Mouse (Mus musculus) MEL (cell line): ENCODE results near the gene Dtnb. TPM values are rescaled to one million over a fixed set of nuclear protein-coding genes. Genes with fewer than 3 reads are reported as not detected.

ENCODE experiments used
- DNase-seq: peaks from one replicate; pipeline ENCODE4 v3.0.0; 2011; ENCODE audit warnings: low read depth, low spot score
- H3K27ac ChIP-seq: 2 replicates; pipeline ENCODE4 v1.5.1; 2012; ENCODE audit warnings: low read depth, mild to moderate bottlenecking, control low read depth, low read length, moderate library complexity; ENCODE audit not compliant: control insufficient read depth
- H3K27me3 ChIP-seq, 2 experiments: fragments of 150-350 bp in 1 of 2; sonication (generic) in 1 of 2; 2 replicates each; pipeline ENCODE4 v1.6.1; 2012; ENCODE audit warnings: low read length in 2 of 2, mild to moderate bottlenecking in 2 of 2, improper control_type of control experiment in 1 of 2, moderate library complexity in 1 of 2; ENCODE audit not compliant: insufficient read depth in 2 of 2, control insufficient read depth in 1 of 2
- H3K36me3 ChIP-seq, 2 experiments: 2 replicates each; pipeline ENCODE4 v1.6.1; 2012 to 2014; ENCODE audit warnings: low read length in 2 of 2, improper control_type of control experiment in 1 of 2, inconsistent platforms in 1 of 2, mild to moderate bottlenecking in 1 of 2; ENCODE audit not compliant: insufficient read depth in 2 of 2, control insufficient read depth in 1 of 2
- H3K4me1 ChIP-seq, 2 experiments: fragments of 150-350 bp in 1 of 2; sonication (generic) in 1 of 2; 2 replicates each; pipeline ENCODE4 v1.6.1; 2012; ENCODE audit warnings: low read length in 2 of 2, improper control_type of control experiment in 1 of 2, mild to moderate bottlenecking in 1 of 2; ENCODE audit not compliant: insufficient read depth in 2 of 2, control insufficient read depth in 1 of 2
- H3K4me3 ChIP-seq, 2 experiments: fragments of 150-350 bp in 1 of 2; sonication (generic) in 1 of 2; 2 replicates each; pipeline ENCODE4 v1.5.1; 2012; ENCODE audit warnings: low read depth in 2 of 2, low read length in 2 of 2, mild to moderate bottlenecking in 2 of 2, moderate library complexity in 2 of 2, control low read depth in 1 of 2, improper control_type of control experiment in 1 of 2; ENCODE audit not compliant: control insufficient read depth in 1 of 2, insufficient read depth in 1 of 2
- H3K79me2 ChIP-seq: 2 replicates; pipeline ENCODE4 v1.6.1; 2012; ENCODE audit warnings: mild to moderate bottlenecking, low read length, moderate library complexity; ENCODE audit not compliant: control insufficient read depth, poor library complexity, insufficient read depth
- H3K9ac ChIP-seq: 2 replicates; pipeline ENCODE4 v1.6.1; 2012; ENCODE audit warnings: low read depth, mild to moderate bottlenecking, control low read depth, low read length, moderate library complexity; ENCODE audit not compliant: control insufficient read depth, poor library complexity, severe bottlenecking
- H3K9me3 ChIP-seq: fragments of 150-350 bp; sonication (generic); replicated peaks from 2 replicates; pipeline ENCODE4 v1.6.1; 2012; ENCODE audit warnings: mild to moderate bottlenecking, low read length, improper control_type of control experiment, moderate library complexity; ENCODE audit not compliant: insufficient read depth
- BHLHE40 ChIP-seq: IDR thresholded peaks from 2 replicates; pipeline ENCODE4 v1.6.1; 2012; ENCODE audit warnings: low read depth, mild to moderate bottlenecking, inconsistent platforms, low read length, improper control_type of control experiment, borderline replicate concordance
- CHD1 ChIP-seq: IDR thresholded peaks from 2 replicates; pipeline ENCODE4 v1.6.1; 2012; ENCODE audit warnings: low read depth, mild to moderate bottlenecking, inconsistent platforms, low read length, improper control_type of control experiment
- CHD2 ChIP-seq: IDR thresholded peaks from 2 replicates; pipeline ENCODE4 v1.6.1; 2011; ENCODE audit warnings: low read length, improper control_type of control experiment
- CTCF ChIP-seq, 3 experiments: IDR thresholded peaks in 2 of 3; conservative IDR thresholded peaks in 1 of 3; 2 replicates each; pipeline ENCODE4 v1.5.1; 2011 to 2012; ENCODE audit warnings: low read length in 3 of 3, low read depth in 2 of 3, mild to moderate bottlenecking in 2 of 3, improper control_type of control experiment in 1 of 3, inconsistent platforms in 1 of 3, mixed read lengths in 1 of 3, moderate library complexity in 1 of 3; ENCODE audit not compliant: control insufficient read depth in 1 of 3, insufficient read depth in 1 of 3, poor library complexity in 1 of 3, severe bottlenecking in 1 of 3
- ELF1 ChIP-seq: IDR thresholded peaks from 2 replicates; pipeline ENCODE4 v1.6.1; 2014; ENCODE audit warnings: low read depth, mild to moderate bottlenecking, inconsistent platforms, low read length, improper control_type of control experiment, moderate library complexity
- EP300 ChIP-seq, 2 experiments: IDR thresholded peaks; 2 replicates each; pipeline ENCODE4 v1.6.1; 2011; ENCODE audit warnings: improper control_type of control experiment in 2 of 2, low read length in 2 of 2, low read depth in 1 of 2, mild to moderate bottlenecking in 1 of 2
- GATA1 ChIP-seq: IDR thresholded peaks from 2 replicates; pipeline ENCODE4 v1.6.1; 2011; ENCODE audit warnings: low read depth, low read length, improper control_type of control experiment
- JUND ChIP-seq: IDR thresholded peaks from 2 replicates; pipeline ENCODE4 v1.6.1; 2011; ENCODE audit warnings: low read depth, mild to moderate bottlenecking, improper control_type of control experiment, low read length
- MAZ ChIP-seq: IDR thresholded peaks from 2 replicates; pipeline ENCODE4 v1.6.1; 2012; ENCODE audit warnings: low read depth, mild to moderate bottlenecking, inconsistent platforms, low read length, improper control_type of control experiment
- MEF2A ChIP-seq: IDR thresholded peaks from 2 replicates; pipeline ENCODE4 v1.6.1; 2014; ENCODE audit warnings: low read depth, mild to moderate bottlenecking, inconsistent platforms, low read length, improper control_type of control experiment; ENCODE audit not compliant: poor library complexity, insufficient replicate concordance, severe bottlenecking; ENCODE audit errors: extremely low read depth
- MXI1 ChIP-seq: IDR thresholded peaks from 2 replicates; pipeline ENCODE4 v1.6.1; 2011; ENCODE audit warnings: mild to moderate bottlenecking, low read depth, low read length, improper control_type of control experiment
- MYB ChIP-seq: IDR thresholded peaks from 2 replicates; pipeline ENCODE4 v1.6.1; 2011; ENCODE audit warnings: mild to moderate bottlenecking, low read depth, low read length, improper control_type of control experiment
- NRF1 ChIP-seq: IDR thresholded peaks from 2 replicates; pipeline ENCODE4 v1.6.1; 2014; ENCODE audit warnings: low read depth, mild to moderate bottlenecking, inconsistent platforms, low read length, improper control_type of control experiment, moderate library complexity; ENCODE audit not compliant: poor library complexity, insufficient read depth, severe bottlenecking
- POLR2AphosphoS2 ChIP-seq: IDR thresholded peaks from 2 replicates; pipeline ENCODE4 v1.6.1; 2011; ENCODE audit warnings: low read length, improper control_type of control experiment
- RAD21 ChIP-seq: IDR thresholded peaks from 2 replicates; pipeline ENCODE4 v1.6.1; 2011; ENCODE audit warnings: mild to moderate bottlenecking, low read depth, low read length, improper control_type of control experiment
- RCOR1 ChIP-seq: IDR thresholded peaks from 2 replicates; pipeline ENCODE4 v1.6.1; 2012; ENCODE audit warnings: low read depth, mild to moderate bottlenecking, inconsistent platforms, low read length, improper control_type of control experiment
- SIN3A ChIP-seq: IDR thresholded peaks from 2 replicates; pipeline ENCODE4 v1.6.1; 2012; ENCODE audit warnings: low read length, improper control_type of control experiment, inconsistent platforms
- SMC3 ChIP-seq: IDR thresholded peaks from 2 replicates; pipeline ENCODE4 v1.6.1; 2011; ENCODE audit warnings: low read depth, low read length, improper control_type of control experiment
- TBP ChIP-seq: IDR thresholded peaks from 2 replicates; pipeline ENCODE4 v1.8.0; 2011; ENCODE audit warnings: low read depth, low read length, improper control_type of control experiment
- TCF12 ChIP-seq: IDR thresholded peaks from 2 replicates; pipeline ENCODE4 v1.6.1; 2014; ENCODE audit warnings: low read depth, mild to moderate bottlenecking, inconsistent platforms, low read length, improper control_type of control experiment, moderate library complexity
- USF1 ChIP-seq: IDR thresholded peaks from 2 replicates; pipeline ENCODE4 v1.6.1; 2014; ENCODE audit warnings: low read depth, mild to moderate bottlenecking, inconsistent platforms, low read length, improper control_type of control experiment, moderate library complexity
- USF2 ChIP-seq, 2 experiments: IDR thresholded peaks; 2 replicates each; pipeline ENCODE4 v1.6.1; 2011 to 2012; ENCODE audit warnings: improper control_type of control experiment in 2 of 2, low read length in 2 of 2, borderline replicate concordance in 1 of 2, inconsistent platforms in 1 of 2, low read depth in 1 of 2, mild to moderate bottlenecking in 1 of 2; ENCODE audit not compliant: insufficient read depth in 1 of 2
- ZKSCAN1 ChIP-seq: IDR thresholded peaks from 2 replicates; pipeline ENCODE4 v1.6.1; 2012; ENCODE audit warnings: low read depth, mild to moderate bottlenecking, inconsistent platforms, low read length, improper control_type of control experiment, moderate library complexity
- polyA plus RNA-seq, 2 experiments: library from polyadenylated mRNA; stranded (reverse) in 1 of 2; unstranded in 1 of 2; fragments of >175 nt in 1 of 2; fragments of >200 nt in 1 of 2; gene quantifications; 2 replicates each; pipeline versions ENCODE4 v1.2.1 to v1.2.4; 2012; ENCODE audit warnings: low replicate concordance in 2 of 2, low read depth in 1 of 2; ENCODE audit not compliant: insufficient read length in 2 of 2, insufficient read depth in 1 of 2, missing spikeins in 1 of 2
- total RNA-seq: library from RNA; depleted of rRNA; stranded (reverse); fragments of 300-350 nt; gene quantifications from 2 replicates; pipeline ENCODE4 v1.2.3, GENCODE M21; 2012

The Dtnb gene
- total and polyA plus RNA-seq, 3 experiments, result 18.6 to 24.9 TPM; not detected in 1

DNA sequence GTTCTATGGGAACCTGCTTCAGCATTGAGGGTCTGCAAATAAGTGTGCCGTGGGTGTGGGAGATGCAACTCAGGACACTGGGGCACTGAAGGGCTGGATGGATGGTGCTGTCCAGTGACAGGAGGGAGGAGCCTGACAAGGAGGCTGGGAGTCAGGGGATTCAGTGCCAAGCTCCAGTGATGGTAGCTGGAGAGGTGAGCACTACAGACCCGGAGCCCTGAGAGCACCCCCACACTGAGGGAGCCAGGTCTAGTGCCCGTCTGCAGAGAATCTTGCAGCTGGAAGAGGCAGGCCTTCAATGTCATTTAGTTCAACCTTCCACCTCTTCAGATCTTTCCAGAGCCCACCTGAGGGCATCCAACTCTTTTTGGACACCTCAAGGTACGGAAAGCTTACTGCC is 233.7 kb downstream of the Dtnb start, which contains the start of gene Dnmt3a:
TSS of gene Dnmt3a (plus strand) at position 156 of the 400 bp plus-strand sequence.
- peaks cover 3 to 5% of the 10 kb centered on the region in 2 experiments; a peak in 3 of 4 replicates for H3K27me3 ChIP-seq
- H3K9me3 ChIP-seq, result no peaks in the 10 kb centered on the region
- H3K36me3 ChIP-seq, result no peaks in the 10 kb centered on the region
- no peaks in the 10 kb centered on the region; the same call in none of the 2 replicates for H3K79me2 ChIP-seq
- DNase-seq, result no peak
- H3K27ac ChIP-seq, result no peak within 1 kb of the TSS
- H3K4me1 ChIP-seq, result 0 out of 4 replicates have a peak, but pooled peaks cover 0 to 6% of the 10 kb centered on the region in 2 experiments
- peak within 1 kb of the TSS; percentile 57 to 86; a peak in 3 of 4 replicates for H3K4me3 ChIP-seq
- H3K9ac ChIP-seq, result peak within 1 kb of the TSS; percentile 82
- TF ChIP-seq MXI1, result no peak
- TF ChIP-seq TCF12, result no peak
- no peak for TF ChIP-seq GATA1
- TF ChIP-seq MEF2A, result no peak
- no peak for TF ChIP-seq USF1
- TF ChIP-seq JUND, result no peak
- no peak for TF ChIP-seq POLR2AphosphoS2
- no peak for TF ChIP-seq BHLHE40
- no peak for TF ChIP-seq CHD1
- no peak for TF ChIP-seq CHD2
- no peak for TF ChIP-seq ELF1
- TF ChIP-seq RAD21, result no peak
- TF ChIP-seq TBP, result no peak
- TF ChIP-seq ZKSCAN1, result no peak
- TF ChIP-seq EP300 (IDR thresholded peaks at IDR 0.05; ENCODE audit: low read depth in 1 of 2, low read length in 2 of 2), result no peak
- TF ChIP-seq RCOR1, result no peak
- TF ChIP-seq MYB, result no peak

DNA sequence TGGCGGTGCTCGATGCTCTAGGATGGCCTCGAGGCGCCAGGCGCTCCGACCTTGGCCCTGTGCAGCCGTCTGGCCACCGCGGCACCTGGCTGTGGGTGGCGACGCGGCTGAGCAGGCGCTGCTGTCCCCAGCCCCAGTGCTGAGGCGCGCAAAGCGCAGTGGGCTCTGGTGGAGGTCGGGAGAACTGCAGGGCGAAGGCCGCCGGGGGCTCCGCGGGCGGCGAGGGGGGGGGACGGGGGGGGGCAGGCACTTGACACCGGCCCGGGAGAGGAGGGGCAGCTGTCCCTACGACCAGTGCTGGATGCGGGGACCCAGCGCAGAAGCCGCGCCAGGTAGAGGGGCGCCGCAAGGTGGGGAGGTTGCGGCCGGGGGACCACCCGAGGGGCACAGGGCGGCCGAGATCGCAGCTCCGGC is 234.1 kb downstream of the Dtnb start:
- Histone ChIP-seq H3K79me2 (no peaks in the 10 kb centered on the region; the same call in none of the 2 replicates), H3K4me1 (0 out of 4 replicates have a peak, but pooled peaks cover 0 to 6% of the 10 kb centered on the region in 2 experiments), H3K27ac (no peak overlapping the region), H3K36me3 (no peaks in the 10 kb centered on the region), H3K9ac (peak overlapping the region; percentile 82), H3K4me3 (peak overlapping the region; percentile 57 to 80; a peak in 3 of 4 replicates), H3K27me3 (peaks cover 3 to 5% of the 10 kb centered on the region in 2 experiments; a peak in 3 of 4 replicates), H3K9me3 (no peaks in the 10 kb centered on the region)
- DNase-seq, result peak; percentile 81
- TF ChIP-seq USF1, result no peak
- no peak for TF ChIP-seq USF2 (IDR thresholded peaks at IDR 0.05; ENCODE audit: borderline replicate concordance in 1 of 2, insufficient read depth in 1 of 2, low read depth in 1 of 2, low read length in 2 of 2)
- TF ChIP-seq MAZ, result 0 out of 2 replicates have a peak, but pooled peaks have one; percentile 73
- TF ChIP-seq NRF1, result peak; percentile 54
- TF ChIP-seq RAD21, result peak; percentile 22
- TF ChIP-seq SMC3, result peak; percentile 36
- peak; percentile 64 for TF ChIP-seq SIN3A
- peak in 2 of 3 experiments; percentile 50 to 66; a peak in 5 of 6 replicates for TF ChIP-seq CTCF (IDR thresholded peaks at IDR 0.05 in 2 of 3, conservative IDR thresholded peaks at IDR 0.05 in 1 of 3; ENCODE audit: control insufficient read depth in 1 of 3, insufficient read depth in 1 of 3, low read depth in 2 of 3, low read length in 3 of 3, poor library complexity in 1 of 3, severe bottlenecking in 1 of 3)
- no peak for TF ChIP-seq ELF1
- peak; percentile 64; the same call in 1 of the 2 replicates for TF ChIP-seq MXI1
